Mouse (Mus musculus): ENCODE data around the gene Frs2.
A peak's percentile ranks its signal among the peaks of the same experiment; 100 is the strongest.
"Not testable (repeated sequence)": the region's sequence is repeated elsewhere in the genome, so short reads cannot be mapped to it uniquely, and the experiment has no call there.

The Frs2 gene

DNA sequence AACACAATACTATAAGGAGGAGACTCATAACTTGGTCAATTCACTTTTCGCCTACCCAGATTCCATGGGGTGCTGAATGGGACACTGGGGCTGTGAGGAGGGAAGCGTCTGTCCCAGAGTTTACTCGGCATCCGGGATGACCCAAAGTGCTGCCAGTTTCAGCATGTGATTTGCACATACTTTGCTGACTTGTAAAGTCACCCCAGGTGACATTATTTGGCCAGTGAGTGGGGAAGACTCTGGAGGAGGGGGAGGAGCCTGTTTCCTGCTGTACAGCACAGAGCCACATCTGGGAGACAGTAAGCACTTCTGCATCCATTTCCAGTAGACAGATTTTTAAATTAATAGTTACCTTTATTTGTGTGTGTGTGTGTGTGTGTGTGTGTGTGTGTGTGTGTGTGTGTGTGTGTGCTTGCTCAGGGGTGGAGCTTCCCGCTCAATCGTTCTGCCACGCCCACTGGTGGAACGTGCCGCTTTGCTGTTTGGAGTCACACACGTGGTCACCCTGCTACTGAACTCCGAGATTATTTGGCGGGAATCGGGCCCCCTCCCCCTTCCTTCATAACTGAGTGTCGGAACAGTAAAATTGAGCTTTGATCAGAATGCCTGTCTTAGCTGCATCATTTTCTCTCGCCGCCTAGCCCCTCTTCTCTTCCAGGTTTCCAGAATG is 104.7 kb downstream of the Frs2 start:
- DNase-seq (ENCODE audit: low spot score) = not testable (repeated sequence)

DNA sequence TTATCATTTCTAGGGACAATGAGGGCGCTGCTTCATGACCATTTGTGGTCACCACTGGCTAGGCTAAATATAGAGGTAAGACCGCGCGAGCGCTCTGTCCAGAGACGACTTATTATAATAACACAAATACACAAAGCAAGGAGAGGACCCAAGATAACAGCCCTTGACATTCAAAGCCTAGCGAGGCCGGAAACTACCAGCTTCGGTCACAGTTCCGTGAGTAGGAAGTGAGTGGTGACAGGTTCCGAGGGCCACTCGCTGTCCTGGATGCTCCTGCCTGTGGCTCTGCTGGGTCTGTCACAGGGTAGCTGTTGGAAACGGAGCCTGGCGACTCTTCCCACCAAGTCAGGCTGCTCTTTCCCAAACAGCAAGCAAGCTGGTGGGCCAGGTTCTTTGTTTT is 106.0 kb downstream of the Frs2 start:
- DNase-seq (ENCODE audit: low spot score) = no peak

DNA sequence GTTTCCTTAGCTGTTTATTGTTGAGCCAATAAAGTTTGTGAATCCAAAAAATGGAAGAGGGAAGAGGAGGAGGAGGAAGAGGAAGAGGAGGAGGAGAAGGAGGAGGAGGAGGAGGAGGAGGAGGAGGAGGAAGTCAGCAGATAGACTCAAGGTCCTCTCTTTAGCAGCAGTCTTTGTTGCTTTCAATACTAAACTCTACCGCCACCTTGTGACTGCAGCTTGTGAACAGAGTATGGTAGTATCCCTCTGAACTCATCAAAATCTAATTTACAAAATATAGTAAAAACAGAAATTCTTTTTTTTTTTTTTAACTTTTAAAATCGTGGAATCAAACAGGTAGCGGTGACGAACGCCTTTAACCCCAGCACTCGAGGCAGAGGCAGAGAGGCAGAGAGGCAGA is 108.0 kb downstream of the Frs2 start:
- no peak for DNase-seq (ENCODE audit: low spot score)

DNA sequence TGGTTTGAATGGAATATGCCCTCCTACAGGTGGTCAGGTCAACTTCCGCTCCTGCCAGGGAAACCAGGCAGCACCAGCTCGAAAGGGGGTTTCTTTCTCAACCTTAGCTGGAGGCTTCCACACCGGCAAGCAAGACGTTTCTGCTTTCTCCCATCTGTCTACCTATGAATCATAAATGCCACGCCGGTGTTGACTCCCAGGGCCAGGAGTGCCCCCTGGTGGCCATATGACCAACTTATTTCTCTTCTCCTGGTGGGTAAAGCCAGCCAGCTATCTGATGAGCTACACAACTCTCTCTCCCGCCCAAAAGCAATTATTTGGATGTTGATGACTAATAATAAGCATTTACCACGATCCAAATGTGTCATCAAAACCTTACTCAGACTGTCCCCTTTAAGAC is 114.5 kb downstream of the Frs2 start:
- peak; percentile 25 for DNase-seq (ENCODE audit: low spot score)

DNA sequence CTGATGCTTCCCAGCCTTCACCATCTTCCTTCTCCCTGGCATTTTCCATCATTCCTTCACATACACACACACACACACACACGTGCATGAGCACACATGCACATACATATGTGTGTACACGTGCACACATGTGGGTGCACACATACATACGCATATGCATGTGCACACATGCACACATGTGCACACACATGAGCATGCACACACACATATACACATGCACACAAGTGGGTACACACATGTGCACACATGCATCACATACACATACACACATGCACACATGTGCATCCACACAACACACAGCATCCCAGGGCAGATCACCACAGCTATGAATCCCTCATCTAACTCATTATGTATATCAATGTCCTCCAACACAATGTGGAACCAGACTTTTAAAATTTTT is 117.2 kb downstream of the Frs2 start:
- no peak for DNase-seq (ENCODE audit: low spot score)

DNA sequence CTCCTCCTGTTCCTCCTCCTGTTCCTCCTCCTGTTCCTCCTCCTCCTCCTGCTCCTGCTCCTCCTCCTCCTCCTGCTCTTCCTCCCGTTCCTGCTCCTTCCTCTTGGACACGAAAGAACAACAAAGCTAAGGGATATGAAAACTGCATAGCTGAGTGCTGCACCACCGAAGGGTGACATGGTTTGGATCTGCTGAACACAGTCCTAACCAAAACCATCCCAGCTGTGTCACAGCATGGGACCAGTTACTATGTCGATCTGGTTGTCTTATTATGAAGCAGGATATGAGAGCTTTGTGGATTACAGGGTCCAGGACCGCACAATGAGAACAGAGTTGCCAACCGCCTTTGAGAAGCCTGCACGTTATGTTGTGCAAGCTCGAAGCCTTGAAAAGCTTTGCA is 122.2 kb downstream of the Frs2 start:
- DNase-seq (ENCODE audit: low spot score) = no peak

DNA sequence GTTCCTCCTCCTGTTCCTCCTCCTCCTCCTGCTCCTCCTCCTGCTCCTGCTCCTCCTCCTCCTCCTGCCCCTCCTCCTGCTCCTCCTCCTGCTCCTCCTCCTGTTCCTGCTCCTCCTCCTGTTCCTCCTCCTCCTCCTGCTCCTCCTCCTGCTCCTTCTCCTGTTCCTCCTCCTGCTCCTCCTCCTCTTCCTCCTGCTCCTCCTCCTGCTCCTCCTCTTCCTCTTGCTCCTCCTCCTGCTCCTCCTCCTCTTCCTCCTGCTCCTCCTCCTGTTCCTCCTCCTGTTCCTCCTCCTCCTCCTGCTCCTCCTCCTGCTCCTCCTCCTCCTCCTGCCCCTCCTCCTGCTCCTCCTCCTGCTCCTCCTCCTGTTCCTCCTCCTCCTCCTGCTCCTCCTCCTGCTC is 122.6 kb downstream of the Frs2 start:
- DNase-seq (ENCODE audit: low spot score) = not testable (repeated sequence)

DNA sequence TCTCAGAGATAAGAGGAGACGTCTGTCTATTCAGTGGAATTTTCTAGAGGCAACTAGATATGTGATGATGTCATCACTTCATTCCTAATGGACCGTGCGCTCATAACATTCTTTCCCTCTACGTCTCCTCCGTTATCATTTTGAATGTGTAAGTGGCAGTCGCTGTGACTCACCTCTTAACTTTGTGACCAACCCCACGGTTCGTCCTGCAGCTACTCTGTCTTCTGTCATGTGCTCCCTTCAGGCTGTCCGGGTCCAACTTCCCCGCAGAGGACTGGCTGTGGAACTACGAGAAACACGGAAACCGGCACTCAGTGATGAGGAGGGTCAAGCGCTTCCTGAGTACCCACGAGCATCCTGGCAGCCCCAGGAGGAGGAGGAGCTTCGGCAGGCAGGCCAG is 124.6 kb downstream of the Frs2 start:
- DNase-seq (ENCODE audit: low spot score) = no peak

DNA sequence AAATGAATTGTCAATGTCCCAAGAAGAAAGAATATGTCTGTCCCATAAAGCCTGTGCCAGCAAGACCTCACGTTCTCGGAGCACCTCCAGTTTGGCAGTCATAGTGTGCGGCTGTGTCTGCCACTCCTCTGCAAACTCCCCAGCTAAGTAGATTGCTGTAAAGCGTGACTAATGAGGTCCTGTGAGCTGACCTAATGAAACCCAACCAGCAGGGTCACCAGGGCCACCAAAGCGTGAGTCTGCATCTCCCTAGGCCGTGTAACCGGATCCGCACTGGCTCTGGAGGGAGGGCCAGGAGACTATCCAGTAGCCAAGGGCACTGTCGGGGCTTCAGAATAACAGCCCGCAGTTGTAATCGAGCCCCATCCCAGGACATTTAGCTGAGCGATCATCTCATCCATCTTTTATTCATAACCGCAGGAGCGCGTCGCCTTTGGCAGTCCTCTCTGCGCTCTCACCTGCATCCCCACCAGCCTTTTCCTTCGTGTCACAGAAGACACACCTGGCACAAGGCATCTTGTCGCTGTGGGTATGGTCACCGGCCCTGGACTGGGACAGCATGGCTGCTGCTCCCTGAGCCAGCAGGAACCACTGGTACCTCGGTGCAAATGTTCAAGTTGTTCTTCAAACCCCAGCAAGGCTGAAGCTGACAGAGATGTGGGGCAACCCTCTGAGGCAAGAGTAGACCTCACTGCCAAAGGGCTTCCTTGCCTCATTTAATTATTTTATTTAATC is 127.1 kb downstream of the Frs2 start:
- DNase-seq (ENCODE audit: low spot score) = no peak
